Mouse (Mus musculus) CH12.LX (cell line): ENCODE results near the gene Tgfbr3l. TPM values are rescaled to one million over a fixed set of nuclear protein-coding genes. Genes with fewer than 3 reads are reported as not detected.

Experiments
- DNase-seq: peaks from one replicate; pipeline ENCODE4 v3.0.0-alpha.2; 2013; ENCODE audit errors: extremely low read depth
- H3K27ac ChIP-seq: 2 replicates; pipeline ENCODE4 v1.5.1; 2012; ENCODE audit warnings: low read depth, mild to moderate bottlenecking, control low read depth, moderate library complexity; ENCODE audit not compliant: insufficient read depth
- H3K27me3 ChIP-seq: replicated peaks from 2 replicates; pipeline ENCODE3; 2012; ENCODE audit warnings: inconsistent platforms
- H3K36me3 ChIP-seq, 2 experiments: replicated peaks in 1 of 2; 2 replicates each; pipeline versions ENCODE3 to v1.6.1; 2012; ENCODE audit warnings: inconsistent platforms in 1 of 2, low read length in 1 of 2, mild to moderate bottlenecking in 1 of 2, mixed read lengths in 1 of 2, moderate library complexity in 1 of 2; ENCODE audit not compliant: control insufficient read depth in 1 of 2, insufficient read depth in 1 of 2
- H3K4me1 ChIP-seq, 2 experiments: 2 replicates each; pipeline ENCODE4 v1.6.1; 2012; ENCODE audit warnings: inconsistent platforms in 1 of 2, moderate library complexity in 1 of 2; ENCODE audit not compliant: insufficient read depth in 2 of 2, control insufficient read depth in 1 of 2
- H3K4me2 ChIP-seq: 2 replicates; pipeline ENCODE4 v1.6.1; 2012; ENCODE audit warnings: low read depth, mild to moderate bottlenecking, control low read depth; ENCODE audit not compliant: poor library complexity, insufficient read depth, severe bottlenecking
- H3K4me3 ChIP-seq, 3 experiments: fragments of 150-350 bp in 1 of 3; sonication (generic) in 1 of 3; replicated peaks in 1 of 3; 2 replicates each; pipeline versions ENCODE3 to v1.5.1; 2011 to 2012; ENCODE audit warnings: low read depth in 2 of 3, low read length in 2 of 3, mild to moderate bottlenecking in 2 of 3, moderate library complexity in 2 of 3, control low read depth in 1 of 3, improper control_type of control experiment in 1 of 3, inconsistent platforms in 1 of 3, mixed read lengths in 1 of 3; ENCODE audit not compliant: poor library complexity in 1 of 3
- H3K79me2 ChIP-seq: replicated peaks from 2 replicates; pipeline ENCODE4 v1.6.1; 2012; ENCODE audit warnings: mild to moderate bottlenecking, moderate library complexity; ENCODE audit not compliant: control insufficient read depth, poor library complexity, insufficient read depth, severe bottlenecking; ENCODE audit errors: extremely low read depth
- H3K9ac ChIP-seq: 2 replicates; pipeline ENCODE4 v1.6.1; 2012; ENCODE audit warnings: low read depth, mild to moderate bottlenecking, control low read depth, moderate library complexity; ENCODE audit not compliant: insufficient read depth
- H3K9me3 ChIP-seq: replicated peaks from 2 replicates; pipeline ENCODE3; 2012; ENCODE audit warnings: low read length, inconsistent platforms, mixed read lengths
- BHLHE40 ChIP-seq: IDR thresholded peaks from 2 replicates; pipeline ENCODE4 v1.6.1; 2011; ENCODE audit warnings: mild to moderate bottlenecking, low read depth, low read length, improper control_type of control experiment
- CHD1 ChIP-seq: IDR thresholded peaks from 2 replicates; pipeline ENCODE4 v1.6.1; 2012; ENCODE audit warnings: low read depth, low read length, improper control_type of control experiment, inconsistent platforms
- CTCF ChIP-seq, 2 experiments: IDR thresholded peaks in 1 of 2; conservative IDR thresholded peaks in 1 of 2; 2 replicates each; pipeline ENCODE4 v1.5.1; 2011 to 2012; ENCODE audit warnings: low read depth in 2 of 2, low read length in 2 of 2, improper control_type of control experiment in 1 of 2, inconsistent platforms in 1 of 2, mild to moderate bottlenecking in 1 of 2, moderate library complexity in 1 of 2
- E2F4 ChIP-seq: IDR thresholded peaks from 2 replicates; pipeline ENCODE4 v1.6.1; 2011; ENCODE audit warnings: low read depth, low read length, improper control_type of control experiment; ENCODE audit not compliant: insufficient replicate concordance
- ELF1 ChIP-seq: IDR thresholded peaks from 2 replicates; pipeline ENCODE4 v1.6.1; 2014; ENCODE audit warnings: low read depth, mild to moderate bottlenecking, inconsistent platforms, low read length, improper control_type of control experiment
- ETS1 ChIP-seq: conservative IDR thresholded peaks from 2 replicates; pipeline ENCODE4 v1.6.1; 2012; ENCODE audit warnings: low read depth, mild to moderate bottlenecking, inconsistent platforms, low read length, improper control_type of control experiment, moderate library complexity
- GABPA ChIP-seq: IDR thresholded peaks from 2 replicates; pipeline ENCODE4 v1.6.1; 2012; ENCODE audit warnings: low read depth, low read length, improper control_type of control experiment, inconsistent platforms; ENCODE audit not compliant: insufficient replicate concordance
- HCFC1 ChIP-seq: IDR thresholded peaks from 2 replicates; pipeline ENCODE4 v1.6.1; 2012; ENCODE audit warnings: low read depth, mild to moderate bottlenecking, inconsistent platforms, low read length, improper control_type of control experiment
- IRF4 ChIP-seq: IDR thresholded peaks from 2 replicates; pipeline ENCODE4 v1.6.1; 2014; ENCODE audit warnings: low read depth, mild to moderate bottlenecking, inconsistent platforms, low read length, improper control_type of control experiment
- KAT2A ChIP-seq: IDR thresholded peaks from 2 replicates; pipeline ENCODE4 v1.6.1; 2012; ENCODE audit warnings: low read length, improper control_type of control experiment, inconsistent platforms; ENCODE audit not compliant: insufficient replicate concordance
- MAFK ChIP-seq: IDR thresholded peaks from 2 replicates; pipeline ENCODE4 v1.6.1; 2011; ENCODE audit warnings: low read length, improper control_type of control experiment; ENCODE audit not compliant: insufficient replicate concordance
- MAX ChIP-seq: IDR thresholded peaks from 2 replicates; pipeline ENCODE4 v1.6.1; 2011; ENCODE audit warnings: low read length, improper control_type of control experiment
- MAZ ChIP-seq: IDR thresholded peaks from 2 replicates; pipeline ENCODE4 v1.6.1; 2012; ENCODE audit warnings: low read depth, mild to moderate bottlenecking, inconsistent platforms, low read length, improper control_type of control experiment, moderate library complexity
- MEF2A ChIP-seq: IDR thresholded peaks from 2 replicates; pipeline ENCODE4 v1.6.1; 2014; ENCODE audit warnings: low read depth, mild to moderate bottlenecking, inconsistent platforms, low read length, improper control_type of control experiment, borderline replicate concordance
- MXI1 ChIP-seq: IDR thresholded peaks from 2 replicates; pipeline ENCODE4 v1.6.1; 2011; ENCODE audit warnings: mild to moderate bottlenecking, low read depth, low read length, improper control_type of control experiment
- NELFE ChIP-seq: IDR thresholded peaks from 2 replicates; pipeline ENCODE4 v1.6.1; 2011; ENCODE audit warnings: low read depth, low read length, improper control_type of control experiment
- NRF1 ChIP-seq: IDR thresholded peaks from 2 replicates; pipeline ENCODE4 v1.6.1; 2014; ENCODE audit warnings: low read depth, mild to moderate bottlenecking, inconsistent platforms, low read length, improper control_type of control experiment, moderate library complexity
- POLR2A ChIP-seq: IDR thresholded peaks from 2 replicates; pipeline ENCODE4 v1.6.1; 2011; ENCODE audit warnings: low read depth, mild to moderate bottlenecking, improper control_type of control experiment, low read length
- RAD21 ChIP-seq: IDR thresholded peaks from 2 replicates; pipeline ENCODE4 v1.6.1; 2011; ENCODE audit warnings: low read depth, mild to moderate bottlenecking, low read length, improper control_type of control experiment, moderate library complexity
- RCOR1 ChIP-seq: conservative IDR thresholded peaks from 2 replicates; pipeline ENCODE4 v1.6.1; 2012; ENCODE audit warnings: low read depth, mild to moderate bottlenecking, inconsistent platforms, low read length, improper control_type of control experiment
- SIN3A ChIP-seq: IDR thresholded peaks from 2 replicates; pipeline ENCODE4 v1.6.1; 2012; ENCODE audit warnings: low read length, improper control_type of control experiment, inconsistent platforms
- SMC3 ChIP-seq: IDR thresholded peaks from 2 replicates; pipeline ENCODE4 v1.6.1; 2011; ENCODE audit warnings: low read depth, low read length, improper control_type of control experiment
- TCF12 ChIP-seq: IDR thresholded peaks from 2 replicates; pipeline ENCODE4 v1.6.1; 2014; ENCODE audit warnings: low read depth, mild to moderate bottlenecking, inconsistent platforms, low read length, improper control_type of control experiment
- UBTF ChIP-seq: IDR thresholded peaks from 2 replicates; pipeline ENCODE4 v1.6.1; 2012; ENCODE audit warnings: low read depth, mild to moderate bottlenecking, inconsistent platforms, low read length, improper control_type of control experiment, moderate library complexity
- USF1 ChIP-seq: IDR thresholded peaks from 2 replicates; pipeline ENCODE4 v1.6.1; 2014; ENCODE audit warnings: low read depth, mild to moderate bottlenecking, inconsistent platforms, low read length, improper control_type of control experiment
- USF2 ChIP-seq: conservative IDR thresholded peaks from 2 replicates; pipeline ENCODE4 v1.6.1; 2011; ENCODE audit warnings: low read depth, low read length, improper control_type of control experiment
- ZMIZ1 ChIP-seq: IDR thresholded peaks from 2 replicates; pipeline ENCODE4 v1.6.1; 2012; ENCODE audit warnings: low read depth, mild to moderate bottlenecking, inconsistent platforms, low read length, improper control_type of control experiment
- ZNF384 ChIP-seq: IDR thresholded peaks from 2 replicates; pipeline ENCODE4 v1.6.1; 2012; ENCODE audit warnings: low read depth, low read length, improper control_type of control experiment, inconsistent platforms
- dilution Hi-C: fragments of 300-500 bp; cut with MboI; formaldehyde crosslinking; loops from 2 replicates; pipeline ENCODE4 v1.14.3; 2020; ENCODE audit warnings: low sequenced_read_pairs; ENCODE audit not compliant: extremely low pct_unique_long_range_greater_than_20kb, extremely low pct_ligation_motif_present
- in situ Hi-C: fragments of 300-500 bp; cut with MboI; formaldehyde crosslinking; loops from 3 replicates; pipeline ENCODE4 v1.14.3; 2019; ENCODE audit warnings: low sequenced_read_pairs, low pct_ligation_motif_present, low pct_unique_long_range_greater_than_20kb, mixed read lengths
- polyA plus RNA-seq: library from polyadenylated mRNA; unstranded; fragments of >175 nt; gene quantifications from 2 replicates; pipeline ENCODE4 v1.2.1, GENCODE M21; 2012; ENCODE audit warnings: low read depth; ENCODE audit not compliant: insufficient read length
- total RNA-seq, 2 experiments: library from RNA; depleted of rRNA; stranded (reverse); fragments of 300-350 nt in 1 of 2; fragments of >200 nt in 1 of 2; gene quantifications; 2 replicates each; pipeline ENCODE4 v1.2.3; 2012 to 2014

Gene Tgfbr3l
- total and polyA plus RNA-seq, 3 experiments = 2.0 to 13.3 (median 4.5) TPM

DNA sequence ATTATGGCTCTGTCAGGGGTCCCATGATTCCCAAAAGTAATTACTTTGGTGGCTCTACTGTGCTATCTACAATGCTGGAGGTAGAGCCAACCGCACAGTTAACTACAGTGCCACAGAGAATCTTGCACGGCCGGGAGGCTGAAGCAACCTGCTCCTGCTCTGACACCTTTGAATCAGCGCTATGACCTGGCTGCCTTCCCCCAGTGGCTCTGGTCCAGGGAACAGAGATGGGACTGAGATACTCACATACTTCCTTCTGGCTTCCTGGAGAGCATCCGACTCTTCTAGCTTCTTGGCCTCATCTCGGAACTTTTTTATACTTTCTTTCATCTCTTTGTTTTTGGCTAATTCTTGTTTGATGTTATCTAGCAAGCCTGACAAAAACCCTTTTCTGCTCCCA, 21.6 kb downstream of the Tgfbr3l start:
- peaks cover 15% of the 10 kb centered on the region for H3K79me2 ChIP-seq
- no peak overlapping the region for H3K9ac ChIP-seq
- dilution Hi-C loops = no loop called here
- no peak overlapping the region for H3K27ac ChIP-seq
- DNase-seq = no peak
- H3K27me3 ChIP-seq = no peaks in the 10 kb centered on the region
- peaks cover under 1 to 15% of the 10 kb centered on the region in 2 experiments; a peak in 2 of 4 replicates for H3K4me1 ChIP-seq
- H3K9me3 ChIP-seq = no peaks in the 10 kb centered on the region
- TF ChIP-seq SIN3A (no peak), USF1 (no peak), MEF2A (no peak), HCFC1 (no peak), ZNF384 (no peak), MAFK (no peak), SMC3 (no peak), BHLHE40 (no peak), USF2 (no peak), POLR2A (no peak), MXI1 (no peak), CTCF (conservative IDR thresholded peaks at IDR 0.05 in 1 of 2, IDR thresholded peaks at IDR 0.05 in 1 of 2; ENCODE audit: low read depth in 2 of 2, low read length in 2 of 2) (no peak), CHD1 (no peak), TCF12 (no peak), UBTF (no peak), ELF1 (no peak), MAZ (no peak), RCOR1 (no peak), ETS1 (no peak)
- H3K36me3 ChIP-seq = peaks cover 79 to 94% of the 10 kb centered on the region in 2 experiments
- in situ Hi-C loops = no loop called here
- H3K4me3 ChIP-seq = no peak overlapping the region
- no peak overlapping the region for H3K4me2 ChIP-seq

- Histone ChIP-seq H3K4me3 (peak within 1 kb of the TSS; percentile 89 to 99 (median 93)), H3K4me1 (peaks cover 4 to 24% of the 10 kb centered on the region in 2 experiments; a peak in 3 of 4 replicates), H3K79me2 (peaks cover 25% of the 10 kb centered on the region), H3K27me3 (no peaks in the 10 kb centered on the region), H3K36me3 (peaks cover 22 to 35% of the 10 kb centered on the region in 2 experiments), H3K9ac (peak within 1 kb of the TSS; percentile 85), H3K9me3 (no peaks in the 10 kb centered on the region), H3K4me2 (peak within 1 kb of the TSS; percentile 99), H3K27ac (peak within 1 kb of the TSS; percentile 21)
- DNase-seq = peak; percentile 96
- in situ Hi-C loops = no loop called here
- dilution Hi-C loops = no loop called here
- peak; percentile 81 for TF ChIP-seq MAX
- TF ChIP-seq USF2 = peak; percentile 67
- peak; percentile 80 for TF ChIP-seq ELF1
- peak; percentile 36; the same call in 1 of the 2 replicates for TF ChIP-seq ETS1
- TF ChIP-seq MXI1 = peak; percentile 79; the same call in 1 of the 2 replicates
- peak; percentile 79 for TF ChIP-seq USF1
- TF ChIP-seq NELFE = peak; percentile 79
- peak; percentile 63 for TF ChIP-seq IRF4
- TF ChIP-seq NRF1 = peak; percentile 69
- no peak for TF ChIP-seq RAD21
- TF ChIP-seq KAT2A = peak; percentile 81; the same call in 1 of the 2 replicates
- no peak for TF ChIP-seq RCOR1
- no peak for TF ChIP-seq MAFK
- TF ChIP-seq E2F4 = no peak
- peak; percentile 28; the same call in 1 of the 2 replicates for TF ChIP-seq ZMIZ1
- TF ChIP-seq MEF2A = peak; percentile 64; the same call in 1 of the 2 replicates
- peak; percentile 93 for TF ChIP-seq HCFC1
- TF ChIP-seq SMC3 = no peak
- peak; percentile 42; the same call in 1 of the 2 replicates for TF ChIP-seq GABPA
- peak; percentile 83 for TF ChIP-seq SIN3A
- no peak for TF ChIP-seq CHD1
- TF ChIP-seq CTCF (conservative IDR thresholded peaks at IDR 0.05 in 1 of 2, IDR thresholded peaks at IDR 0.05 in 1 of 2; ENCODE audit: low read depth in 2 of 2, low read length in 2 of 2) = no peak
Measured at GRCm38 (mm10) chr8:4275275-4276110, 27.5 kb downstream of the Tgfbr3l start, which contains the start of gene Timm44. Gene Timm44, minus strand, starts transcription at chr8:4275913.
